Mouse (Mus musculus): ENCODE data around the gene Adprhl2. TPM values are rescaled to one million over a fixed set of nuclear protein-coding genes. Genes with fewer than 3 reads are reported as not detected.

The Adprhl2 gene
- total RNA-seq, 1 experiment from 2014 or later: 25.8 TPM

GRCm38 (mm10) chr4:126309922-126310309 is 11.6 kb downstream of the Adprhl2 start:
- ATAC-seq (replicated peaks; ENCODE audit: insufficient number of reproducible peaks, low FRiP score, low TSS enrichment, poor library complexity, severe bottlenecking): peak; percentile 51

DNA sequence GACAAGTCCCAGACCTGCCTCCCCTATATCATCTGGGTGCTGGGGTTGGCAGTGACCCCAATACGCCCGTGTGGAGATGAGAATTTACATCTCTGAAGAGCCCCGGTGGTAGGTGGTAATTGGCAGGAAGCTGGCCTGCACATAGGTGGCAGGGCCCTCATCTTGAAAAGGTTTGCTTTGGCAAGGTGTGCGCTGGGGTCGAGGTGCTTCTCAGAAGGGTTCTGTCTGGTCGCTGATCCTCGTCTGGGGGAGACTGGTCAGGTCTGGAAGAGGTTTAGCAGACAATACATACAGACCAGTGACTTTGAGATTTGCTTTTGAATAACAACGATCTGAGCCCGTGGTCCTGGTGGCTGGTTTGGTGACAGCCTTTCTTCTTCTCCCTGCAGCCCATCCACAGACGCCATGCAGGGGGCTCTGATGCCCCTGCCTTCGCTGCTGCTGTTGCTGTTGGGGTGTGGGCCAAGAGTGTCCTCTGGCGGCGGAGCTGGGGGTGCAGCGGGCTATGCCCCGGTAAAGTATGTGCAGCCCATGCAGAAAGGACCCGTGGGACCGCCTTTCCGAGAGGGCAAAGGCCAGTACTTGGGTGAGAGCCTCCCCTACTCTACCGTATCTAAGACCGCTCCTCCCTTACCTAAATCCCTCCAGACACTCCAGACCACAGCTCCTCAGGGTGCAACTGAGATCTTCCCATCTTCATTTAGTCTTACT is 12.1 kb downstream of the Adprhl2 start:
- ATAC-seq (replicated peaks; ENCODE audit: insufficient number of reproducible peaks, low FRiP score, low TSS enrichment, poor library complexity, severe bottlenecking): no peak

DNA sequence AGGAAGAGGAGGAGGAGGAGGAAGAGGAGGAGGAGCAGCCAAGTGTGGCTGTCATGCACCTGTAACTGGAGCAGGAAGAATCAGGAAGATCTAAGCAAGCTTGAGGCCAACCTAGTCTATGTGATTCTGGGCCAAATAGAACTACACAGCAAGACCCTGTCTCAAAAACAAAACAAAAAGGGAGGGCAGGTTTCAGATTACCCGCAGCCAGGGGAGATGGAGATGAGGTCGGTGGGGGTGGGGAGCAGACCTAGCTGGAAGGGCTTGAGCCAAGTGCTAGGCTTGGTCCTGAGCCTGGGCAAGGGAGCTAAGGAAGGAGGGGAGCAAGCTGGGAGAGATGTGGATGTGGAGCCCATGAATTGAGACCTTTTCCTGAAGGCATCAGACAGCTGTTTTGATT is 14.7 kb downstream of the Adprhl2 start:
- ATAC-seq (replicated peaks; ENCODE audit: insufficient number of reproducible peaks, low FRiP score, low TSS enrichment, poor library complexity, severe bottlenecking): no peak

- ATAC-seq (replicated peaks; ENCODE audit: insufficient number of reproducible peaks, low FRiP score, low TSS enrichment, poor library complexity, severe bottlenecking): no peak
Observed at GRCm38 (mm10) chr4:126306058-126306457, 15.4 kb downstream of the Adprhl2 start.

DNA sequence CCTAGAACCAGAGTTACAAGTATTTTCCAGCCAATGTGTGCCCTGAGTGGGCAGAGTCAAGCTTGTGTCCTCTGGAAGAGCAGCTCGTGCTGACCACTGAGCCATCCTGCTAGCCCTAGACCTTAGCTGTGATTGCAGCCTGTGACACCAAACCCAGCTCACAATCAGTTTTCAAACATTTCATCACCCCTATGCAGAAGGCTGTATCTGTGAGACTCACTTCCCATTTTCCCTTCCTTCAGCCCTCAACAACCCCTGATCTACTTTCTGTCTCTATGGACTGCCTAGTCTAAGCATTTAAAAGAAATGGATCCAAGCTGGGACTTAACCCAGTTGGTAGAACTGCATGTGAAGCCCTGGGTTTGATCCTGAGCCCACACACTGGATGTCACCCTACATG is 16.1 kb downstream of the Adprhl2 start:
- no peak for ATAC-seq (replicated peaks; ENCODE audit: insufficient number of reproducible peaks, low FRiP score, low TSS enrichment, poor library complexity, severe bottlenecking)

DNA sequence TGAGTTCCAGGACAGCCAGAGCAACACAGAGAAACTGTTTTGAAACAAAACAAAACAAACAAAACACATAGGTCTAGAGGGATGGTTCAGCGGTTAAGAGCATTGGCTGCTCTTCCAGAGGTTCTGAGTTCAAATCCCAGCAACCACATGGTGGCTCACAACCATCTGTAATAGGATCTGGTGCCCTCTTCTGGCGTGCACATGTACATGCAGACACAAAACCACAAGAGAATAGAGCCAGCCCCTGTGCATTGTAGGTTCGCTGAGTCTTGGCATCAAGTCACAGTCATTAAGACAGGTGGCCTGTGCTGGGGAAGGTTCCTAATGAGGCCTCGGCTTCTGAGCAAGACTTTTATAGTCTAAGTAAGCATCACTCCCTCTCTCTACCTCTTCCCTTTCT is 17.6 kb downstream of the Adprhl2 start:
- ATAC-seq (replicated peaks; ENCODE audit: insufficient number of reproducible peaks, low FRiP score, low TSS enrichment, poor library complexity, severe bottlenecking): no peak

GRCm38 (mm10) chr4:126301584-126302309 is 19.8 kb downstream of the Adprhl2 start:
- ATAC-seq (replicated peaks; ENCODE audit: insufficient number of reproducible peaks, low FRiP score, low TSS enrichment, poor library complexity, severe bottlenecking): no peak

DNA sequence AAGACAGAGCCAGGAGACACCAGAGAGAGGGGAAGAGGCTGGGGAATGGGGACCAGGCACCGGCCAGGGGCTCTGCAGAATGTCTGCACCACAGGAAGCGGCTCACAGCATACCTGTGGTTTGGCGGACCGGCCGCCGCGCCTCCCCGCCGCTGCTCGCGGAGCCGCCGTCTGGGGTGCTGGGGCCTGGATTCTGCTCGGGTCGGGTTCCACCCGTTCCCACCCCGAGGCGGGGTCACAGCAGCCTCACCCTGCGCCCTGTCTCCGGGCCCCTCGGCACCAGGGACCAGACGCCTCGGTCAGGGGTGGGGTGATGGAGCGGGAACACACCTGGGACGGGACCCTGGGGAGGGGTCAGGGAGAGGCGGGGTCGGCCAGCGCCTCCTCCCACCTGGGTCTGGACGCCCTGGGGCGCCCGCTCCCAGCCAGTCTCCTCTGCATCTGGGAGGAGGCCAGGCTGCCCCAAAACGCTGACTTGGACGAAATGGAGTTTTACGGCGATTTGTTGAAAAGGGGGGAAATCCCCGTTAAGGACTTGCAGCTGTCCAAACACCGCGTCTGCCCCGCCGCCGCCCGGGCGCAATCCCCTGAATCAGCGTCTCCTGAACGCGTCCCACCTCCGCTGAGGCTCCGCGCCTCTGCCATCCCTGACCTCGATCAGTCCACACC is 20.5 kb downstream of the Adprhl2 start:
- no peak for ATAC-seq (replicated peaks; ENCODE audit: insufficient number of reproducible peaks, low FRiP score, low TSS enrichment, poor library complexity, severe bottlenecking)

- ATAC-seq (replicated peaks; ENCODE audit: insufficient number of reproducible peaks, low FRiP score, low TSS enrichment, poor library complexity, severe bottlenecking): no peak
Observed at GRCm38 (mm10) chr4:126296617-126297101, 24.8 kb downstream of the Adprhl2 start.

DNA sequence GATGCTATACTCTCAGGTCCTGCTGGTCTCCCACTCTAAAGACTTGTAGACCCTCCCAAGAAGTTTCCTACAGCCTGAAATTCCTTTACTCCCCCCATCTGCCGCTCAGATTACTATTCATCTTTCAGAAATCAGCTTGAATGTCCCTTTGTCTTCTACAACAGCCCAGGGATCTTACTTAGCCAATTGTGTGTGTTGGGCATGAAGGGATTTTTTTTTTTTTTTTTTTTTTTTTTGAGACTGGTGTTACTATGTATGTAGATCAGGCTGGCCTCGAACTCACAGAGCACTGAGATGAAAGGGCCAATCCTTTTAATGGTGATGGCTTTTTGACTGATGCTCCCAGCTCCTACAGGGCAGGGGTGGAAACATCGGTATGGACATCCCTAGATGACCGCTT is 25.6 kb downstream of the Adprhl2 start:
- no peak for ATAC-seq (replicated peaks; ENCODE audit: insufficient number of reproducible peaks, low FRiP score, low TSS enrichment, poor library complexity, severe bottlenecking)

GRCm38 (mm10) chr4:126295152-126295551 is 26.4 kb downstream of the Adprhl2 start:
- ATAC-seq (replicated peaks; ENCODE audit: insufficient number of reproducible peaks, low FRiP score, low TSS enrichment, poor library complexity, severe bottlenecking): no peak

- no peak for ATAC-seq (replicated peaks; ENCODE audit: insufficient number of reproducible peaks, low FRiP score, low TSS enrichment, poor library complexity, severe bottlenecking)
Observed at GRCm38 (mm10) chr4:126291196-126291595, 30.3 kb downstream of the Adprhl2 start.

GRCm38 (mm10) chr4:126290314-126290713 is 31.2 kb downstream of the Adprhl2 start:
- ATAC-seq (replicated peaks; ENCODE audit: insufficient number of reproducible peaks, low FRiP score, low TSS enrichment, poor library complexity, severe bottlenecking): no peak

GRCm38 (mm10) chr4:126288085-126288666 is 33.3 kb downstream of the Adprhl2 start:
- no peak for ATAC-seq (replicated peaks; ENCODE audit: insufficient number of reproducible peaks, low FRiP score, low TSS enrichment, poor library complexity, severe bottlenecking)

DNA sequence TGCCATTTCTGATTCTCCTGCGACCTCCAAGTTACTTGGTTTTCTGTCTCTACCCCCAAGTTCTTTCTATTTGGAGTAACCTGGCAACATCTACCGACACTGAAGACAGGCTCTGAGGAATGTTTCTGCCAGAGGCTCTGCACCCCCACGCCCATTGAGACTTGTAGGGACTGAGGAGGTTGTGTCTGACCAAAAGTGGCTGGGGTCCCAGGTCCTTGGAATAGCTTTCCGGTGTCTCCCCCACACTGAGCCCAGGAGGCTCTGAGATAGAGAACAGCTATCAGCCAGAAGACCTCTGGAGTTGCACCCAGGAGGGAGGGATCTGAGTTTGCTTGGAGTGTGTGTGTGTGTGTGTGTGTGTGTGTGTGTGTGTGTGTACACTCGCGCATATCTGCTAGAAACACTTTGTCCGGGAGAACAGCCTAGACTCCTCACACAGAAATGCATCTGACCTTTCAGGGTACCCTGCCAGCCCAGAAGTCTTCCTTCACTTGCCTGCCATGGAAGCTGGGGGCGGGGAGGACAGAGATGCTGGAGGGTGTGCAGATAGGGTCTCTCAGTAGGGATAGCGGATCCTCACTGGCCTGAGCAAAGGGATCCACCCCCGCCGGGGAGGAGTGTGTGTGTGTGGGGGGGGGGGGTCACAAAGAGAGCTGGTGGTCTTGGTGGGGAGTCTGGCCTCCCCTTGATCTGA is 34.1 kb downstream of the Adprhl2 start:
- ATAC-seq (replicated peaks; ENCODE audit: insufficient number of reproducible peaks, low FRiP score, low TSS enrichment, poor library complexity, severe bottlenecking): no peak

- no peak for ATAC-seq (replicated peaks; ENCODE audit: insufficient number of reproducible peaks, low FRiP score, low TSS enrichment, poor library complexity, severe bottlenecking)
Observed at GRCm38 (mm10) chr4:126286492-126286891, 35.0 kb downstream of the Adprhl2 start, which contains the start of gene Col8a2. Gene Col8a2, plus strand, starts transcription at chr4:126286793.

- ATAC-seq (replicated peaks; ENCODE audit: insufficient number of reproducible peaks, low FRiP score, low TSS enrichment, poor library complexity, severe bottlenecking): no peak
Observed at GRCm38 (mm10) chr4:126283582-126283981, 37.9 kb downstream of the Adprhl2 start.

DNA sequence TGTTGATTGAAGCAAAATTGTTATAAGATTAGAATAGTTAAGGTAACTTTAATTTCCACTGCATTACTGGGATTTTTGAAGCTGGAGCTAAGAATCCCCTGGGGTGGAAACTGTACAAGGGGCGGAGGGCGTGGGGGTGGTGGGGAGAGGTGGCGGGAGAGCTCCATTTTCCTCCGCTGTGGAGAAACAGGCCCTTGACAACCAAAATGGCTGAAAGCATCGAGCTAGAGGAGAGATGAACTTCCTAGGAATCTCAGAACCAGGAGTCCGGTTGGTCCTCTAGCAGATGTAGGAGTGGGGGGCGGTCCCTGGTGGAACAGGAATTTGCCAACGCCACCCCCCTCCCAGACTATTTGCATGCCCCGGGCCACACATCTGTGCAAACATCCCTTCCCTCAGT is 39.8 kb downstream of the Adprhl2 start:
- no peak for ATAC-seq (replicated peaks; ENCODE audit: insufficient number of reproducible peaks, low FRiP score, low TSS enrichment, poor library complexity, severe bottlenecking)

GRCm38 (mm10) chr4:126278961-126279360 is 42.5 kb downstream of the Adprhl2 start:
- no peak for ATAC-seq (replicated peaks; ENCODE audit: insufficient number of reproducible peaks, low FRiP score, low TSS enrichment, poor library complexity, severe bottlenecking)

Measured in monocyte, adult 5-6 weeks (primary cell).